Mouse (Mus musculus) heart, embryonic 12.5 days (tissue): ENCODE data around the gene Bicdl1. TPM values are rescaled to one million over a fixed set of nuclear protein-coding genes. Genes with fewer than 3 reads are reported as not detected.
A peak's percentile ranks its signal among the peaks of the same experiment; 100 is the strongest.
"Not testable (repeated sequence)": the region's sequence is repeated elsewhere in the genome, so short reads cannot be mapped to it uniquely, and the experiment has no call there.

ENCODE experiments used
- ATAC-seq: fragments of 200-750 bp; cut with Nextera tagmentation; 2 replicates; pipeline ENCODE4 v1.8.0; 2017; ENCODE audit warnings: moderate TSS enrichment, moderate library complexity; ENCODE audit not compliant: insufficient number of reproducible peaks, low FRiP score
- H3K27ac ChIP-seq: fragments of 300-500 bp; sonication (generic); 2 replicates; pipeline ENCODE4 v1.5.1; 2016; ENCODE audit warnings: mild to moderate bottlenecking, moderate library complexity; ENCODE audit not compliant: poor library complexity, severe bottlenecking
- H3K27me3 ChIP-seq: fragments of 300-500 bp; sonication (generic); replicated peaks from 2 replicates; pipeline ENCODE4 v1.6.1; 2016; ENCODE audit warnings: mild to moderate bottlenecking, moderate library complexity
- H3K36me3 ChIP-seq: fragments of 300-500 bp; sonication (generic); 2 replicates; pipeline ENCODE4 v1.6.1; 2016; ENCODE audit warnings: mild to moderate bottlenecking, moderate library complexity
- H3K4me1 ChIP-seq: fragments of 300-500 bp; sonication (generic); replicated peaks from 2 replicates; pipeline ENCODE4 v1.6.1; 2016; ENCODE audit warnings: mild to moderate bottlenecking
- H3K4me2 ChIP-seq: fragments of 300-500 bp; sonication (generic); 2 replicates; pipeline ENCODE4 v1.6.1; 2016; ENCODE audit warnings: mild to moderate bottlenecking, moderate library complexity
- H3K4me3 ChIP-seq: fragments of 300-500 bp; sonication (generic); 2 replicates; pipeline ENCODE4 v1.5.1; 2016; ENCODE audit warnings: mild to moderate bottlenecking
- H3K9ac ChIP-seq: fragments of 300-500 bp; sonication (generic); 2 replicates; pipeline ENCODE4 v1.6.1; 2016; ENCODE audit warnings: mild to moderate bottlenecking, moderate library complexity
- H3K9me3 ChIP-seq: fragments of 300-500 bp; sonication (generic); replicated peaks from 2 replicates; pipeline ENCODE4 v1.6.1; 2016; ENCODE audit warnings: mild to moderate bottlenecking, moderate library complexity
- WGBS: fragments of 180-500 bp; shearing (Covaris S2); methylation state at CpG from one replicate; pipeline ENCODE4 v1.1.7; 2016; 5-methylcytosine and 5-hydroxymethylcytosine counted together
- polyA plus RNA-seq: library from polyadenylated mRNA; unstranded; fragments of >200 nt; fragmentation: Nextera tagmentation; extraction: Ambion mirVana; gene quantifications from 2 replicates; pipeline ENCODE4 v1.2.1, GENCODE M21; 2016

Bicdl1 gene
- polyA plus RNA-seq, 1 experiment from 2014 or later, result 5.5 TPM

GRCm38 (mm10) chr5:115754831-115755230 is 23.4 kb upstream of the Bicdl1 start:
- no peak overlapping the region for H3K27ac ChIP-seq
- no peak overlapping the region for H3K9ac ChIP-seq
- no peak overlapping the region for H3K4me3 ChIP-seq
- H3K27me3 ChIP-seq, result no peaks in the 10 kb centered on the region
- no peaks in the 10 kb centered on the region for H3K36me3 ChIP-seq
- ATAC-seq, result no peak
- WGBS, result 73% methylated on average over 9 of the region's 9 CpGs
- no peaks in the 10 kb centered on the region for H3K9me3 ChIP-seq
- no peak overlapping the region for H3K4me2 ChIP-seq
- no peaks in the 10 kb centered on the region for H3K4me1 ChIP-seq

- no peak for ATAC-seq
- Histone ChIP-seq H3K27me3 (no peaks in the 10 kb centered on the region), H3K9ac (no peak overlapping the region), H3K9me3 (no peaks in the 10 kb centered on the region), H3K27ac (no peak overlapping the region), H3K4me3 (no peak overlapping the region), H3K4me1 (no peaks in the 10 kb centered on the region), H3K36me3 (no peaks in the 10 kb centered on the region), H3K4me2 (no peak overlapping the region)
- 86% methylated on average over 5 of the region's 5 CpGs for WGBS
These were observed 21.5 kb upstream of the Bicdl1 start for GRCm38 (mm10) chr5:115752883-115753282.

GRCm38 (mm10) chr5:115751916-115752315 is 20.5 kb upstream of the Bicdl1 start:
- H3K4me1 ChIP-seq, H3K36me3 ChIP-seq, H3K9ac ChIP-seq, ATAC-seq, H3K27me3 ChIP-seq, H3K4me2 ChIP-seq, H3K9me3 ChIP-seq, H3K27ac ChIP-seq, H3K4me3 ChIP-seq: not testable (repeated sequence)
- whole genome bisulfite sequencing, result 88% methylated on average over 9 of the region's 9 CpGs

GRCm38 (mm10) chr5:115748316-115748715 is 16.9 kb upstream of the Bicdl1 start:
- Histone ChIP-seq H3K4me2 (no peak overlapping the region), H3K4me1 (no peaks in the 10 kb centered on the region), H3K36me3 (no peaks in the 10 kb centered on the region), H3K4me3 (no peak overlapping the region), H3K9me3 (no peaks in the 10 kb centered on the region), H3K27ac (no peak overlapping the region), H3K27me3 (no peaks in the 10 kb centered on the region), H3K9ac (no peak overlapping the region)
- no peak for ATAC-seq
- 51% methylated on average over 8 of the region's 8 CpGs for WGBS

- no peak for ATAC-seq
- Histone ChIP-seq H3K27me3 (no peaks in the 10 kb centered on the region), H3K36me3 (no peaks in the 10 kb centered on the region), H3K9me3 (no peaks in the 10 kb centered on the region), H3K4me2 (no peak overlapping the region), H3K9ac (no peak overlapping the region), H3K27ac (no peak overlapping the region), H3K4me1 (no peaks in the 10 kb centered on the region), H3K4me3 (no peak overlapping the region)
- WGBS, result 82% methylated on average over 15 of the region's 15 CpGs
These were observed 13.9 kb upstream of the Bicdl1 start for GRCm38 (mm10) chr5:115745319-115745718.

- H3K27me3 ChIP-seq, result peaks cover 9% of the 10 kb centered on the region
- no peak for ATAC-seq
- H3K27ac ChIP-seq, result no peak overlapping the region
- 84% methylated on average over 5 of the region's 5 CpGs for WGBS
- no peak overlapping the region for H3K4me2 ChIP-seq
- peaks cover 4% of the 10 kb centered on the region; the same call in 1 of the 2 replicates for H3K9me3 ChIP-seq
- H3K9ac ChIP-seq, result no peak overlapping the region
- no peaks in the 10 kb centered on the region for H3K4me1 ChIP-seq
- H3K36me3 ChIP-seq, result no peaks in the 10 kb centered on the region
- H3K4me3 ChIP-seq, result no peak overlapping the region
These were observed 6.6 kb upstream of the Bicdl1 start for GRCm38 (mm10) chr5:115738032-115738431.

- Histone ChIP-seq H3K4me1 (peaks cover 12% of the 10 kb centered on the region), H3K9me3 (peaks cover 4% of the 10 kb centered on the region; the same call in 1 of the 2 replicates), H3K27me3 (peaks cover 26% of the 10 kb centered on the region), H3K27ac (no peak overlapping the region), H3K4me2 (no peak overlapping the region), H3K36me3 (no peaks in the 10 kb centered on the region), H3K9ac (no peak overlapping the region), H3K4me3 (no peak overlapping the region)
- WGBS, result 85% methylated on average over 2 of the region's 2 CpGs
- ATAC-seq, result no peak
These were observed 3.1 kb upstream of the Bicdl1 start for GRCm38 (mm10) chr5:115734570-115734969.

- Histone ChIP-seq H3K4me3 (peak overlapping the region; percentile 66), H3K4me1 (peaks cover 12% of the 10 kb centered on the region), H3K36me3 (no peaks in the 10 kb centered on the region), H3K9ac (0 out of 2 replicates have a peak overlapping the region, but pooled peaks have one; percentile 33), H3K9me3 (0 out of 2 replicates have a peak, but pooled peaks cover under 1% of the 10 kb centered on the region), H3K27ac (no peak overlapping the region), H3K27me3 (peaks cover 32% of the 10 kb centered on the region), H3K4me2 (peak overlapping the region; percentile 100)
- peak; percentile 28; the same call in 1 of the 2 replicates for ATAC-seq
- WGBS, result 1% methylated on average over 9 of the region's 9 CpGs
These were observed 1.4 kb upstream of the Bicdl1 start for GRCm38 (mm10) chr5:115732849-115733216.

- Histone ChIP-seq H3K9ac (peak overlapping the region; percentile 33), H3K4me2 (peak overlapping the region; percentile 100), H3K27ac (no peak overlapping the region), H3K4me1 (peaks cover 12% of the 10 kb centered on the region), H3K27me3 (peaks cover 32% of the 10 kb centered on the region), H3K9me3 (no peaks in the 10 kb centered on the region), H3K36me3 (no peaks in the 10 kb centered on the region), H3K4me3 (peak overlapping the region; percentile 66)
- ATAC-seq, result peak; percentile 83
- under 1% methylated on average over 73 of the region's 91 CpGs for whole genome bisulfite sequencing
These were observed 891 bp upstream of the Bicdl1 start for GRCm38 (mm10) chr5:115732176-115732848.

GRCm38 (mm10) chr5:115731732-115732175 is 333 bp upstream of the Bicdl1 start:
- peaks cover 32% of the 10 kb centered on the region for H3K27me3 ChIP-seq
- peak overlapping the region; percentile 100 for H3K4me2 ChIP-seq
- H3K4me1 ChIP-seq, result peaks cover 12% of the 10 kb centered on the region
- no peak overlapping the region for H3K27ac ChIP-seq
- WGBS, result 6% methylated on average over 57 of the region's 72 CpGs
- peak; percentile 36 for ATAC-seq
- peak overlapping the region; percentile 33 for H3K9ac ChIP-seq
- H3K36me3 ChIP-seq, result no peaks in the 10 kb centered on the region
- no peaks in the 10 kb centered on the region for H3K9me3 ChIP-seq
- H3K4me3 ChIP-seq, result peak overlapping the region; percentile 66

GRCm38 (mm10) chr5:115730314-115730713 is 1.1 kb downstream of the Bicdl1 start:
- H3K4me3 ChIP-seq, result peak overlapping the region; percentile 66; the same call in 1 of the 2 replicates
- peak overlapping the region; percentile 100 for H3K4me2 ChIP-seq
- no peak overlapping the region for H3K27ac ChIP-seq

GRCm38 (mm10) chr5:115726581-115726980 is 4.8 kb downstream of the Bicdl1 start:
- Histone ChIP-seq H3K9ac (no peak overlapping the region), H3K27me3 (peaks cover 26% of the 10 kb centered on the region), H3K27ac (no peak overlapping the region), H3K4me1 (peaks cover 7% of the 10 kb centered on the region), H3K36me3 (no peaks in the 10 kb centered on the region), H3K4me2 (no peak overlapping the region), H3K9me3 (no peaks in the 10 kb centered on the region), H3K4me3 (no peak overlapping the region)
- no peak for ATAC-seq
- 80% methylated on average over 8 of the region's 8 CpGs for WGBS

More at GRCm38 (mm10) chr5:115730314-115730713, 1.1 kb downstream of the Bicdl1 start:
- Histone ChIP-seq H3K9me3 (no peaks in the 10 kb centered on the region), H3K27me3 (peaks cover 32% of the 10 kb centered on the region), H3K36me3 (no peaks in the 10 kb centered on the region), H3K9ac (no peak overlapping the region), H3K4me1 (peaks cover 12% of the 10 kb centered on the region)
- 63% methylated on average over 5 of the region's 5 CpGs for WGBS
- no peak for ATAC-seq
